8 mouse cellular contexts compared by ENCODE assay signal in the genomic region with DNA sequence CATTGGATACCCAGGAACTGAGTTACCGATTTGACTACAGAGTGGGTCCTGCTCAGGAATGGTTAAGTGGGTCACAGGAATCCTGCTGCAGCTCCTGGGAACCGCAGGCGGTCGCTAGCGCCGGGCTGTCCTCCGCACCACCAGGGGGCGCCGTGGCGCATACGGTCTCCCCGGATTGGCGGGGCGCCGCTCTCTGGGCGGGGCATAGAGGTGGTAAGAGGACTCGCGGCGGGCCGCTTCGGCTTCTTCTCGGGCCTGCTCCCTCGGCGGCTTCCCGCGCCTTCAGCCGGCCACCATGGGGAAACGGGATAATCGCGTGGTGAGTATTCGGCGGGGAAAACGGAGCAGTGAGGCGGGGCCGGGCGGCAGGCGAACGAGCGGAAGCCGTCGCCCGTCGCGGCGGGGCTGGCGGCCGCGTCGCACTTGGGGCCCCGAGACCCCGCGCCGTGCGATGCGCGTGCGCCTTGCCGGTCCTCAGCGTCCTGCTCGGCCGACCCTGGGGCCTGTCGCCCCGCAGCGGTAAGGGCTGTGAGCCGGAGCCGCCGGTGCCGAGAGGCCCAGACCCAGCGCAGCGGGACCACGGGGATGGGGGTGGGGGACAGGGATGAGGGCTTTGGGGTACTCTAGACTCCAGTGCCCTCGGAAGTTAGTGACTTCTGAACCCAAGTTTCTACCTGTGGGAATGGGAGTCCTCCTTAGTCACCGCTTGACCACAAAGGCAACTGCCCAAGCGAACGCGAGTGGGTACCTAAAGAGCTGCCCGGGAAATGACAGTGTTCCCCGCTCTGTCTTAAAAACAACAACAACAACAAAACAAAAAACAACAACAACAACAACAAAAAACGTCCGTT. TPM values are rescaled to one million over a fixed set of nuclear protein-coding genes. Genes with fewer than 3 reads are reported as not detected.
DNase-seq lines count a peak whose midpoint lies in the region; ATAC-seq lines count a peak whose summit lies in the region.

A gene (plus strand): TSS at position 205 of the 851 bp plus-strand sequence.

- peak within 1 kb of the TSS; percentile 79 for H3K27ac ChIP-seq in hindbrain, embryonic 11.5 days (ENCODE audit: low read depth, low read length)

- under 1% methylated on average over 59 of the region's 80 CpGs for WGBS in hindbrain, embryonic 11.5 days

- DNase-seq in MEL-GATA-1-ER (ENCODE audit: extremely low read depth, low read depth): peak; percentile 80
- peak; percentile 97 for DNase-seq in cerebellum, adult 8-10 months
- DNase-seq in hindbrain, embryonic 11.5 days (ENCODE audit: low spot score): peak; percentile 98
- DNase-seq in layer of hippocampus, postnatal 10 days (ENCODE audit: low spot score in 2 of 2): peak; percentile 99
- peak; percentile 97 for DNase-seq in lung, postnatal 10 days
- peak; percentile 97 for DNase-seq in ovary, postnatal 36 days (ENCODE audit: low spot score)
- peak; percentile 96 for DNase-seq in thymus, postnatal 25 days

- no peaks in the 10 kb centered on the region for H3K27me3 ChIP-seq in hindbrain, embryonic 11.5 days (ENCODE audit: control insufficient read depth, insufficient read depth, low read length)

- H3K4me2 ChIP-seq in hindbrain, embryonic 11.5 days (replicated peaks; ENCODE audit: low read depth, low read length): peak within 1 kb of the TSS; percentile 52

- H3K4me3 ChIP-seq in hindbrain, embryonic 11.5 days (ENCODE audit: low read depth, low read length): peak within 1 kb of the TSS; percentile 89

- peak; percentile 93 for ATAC-seq in frontal cortex, adult (ENCODE audit: low TSS enrichment)
- ATAC-seq in hindbrain, embryonic 11.5 days (ENCODE audit: low FRiP score): peak; percentile 98

- H3K4me1 ChIP-seq in hindbrain, embryonic 11.5 days (replicated peaks; ENCODE audit: control insufficient read depth, insufficient read depth, low read length): no peaks in the 10 kb centered on the region

- H3K9ac ChIP-seq in hindbrain, embryonic 11.5 days (ENCODE audit: low read depth, low read length): peak within 1 kb of the TSS; percentile 95

- H3K9me3 ChIP-seq in hindbrain, embryonic 11.5 days (ENCODE audit: control insufficient read depth, low read length): no peaks in the 10 kb centered on the region

- H3K36me3 ChIP-seq in hindbrain, embryonic 11.5 days (ENCODE audit: control insufficient read depth, insufficient read depth, low read length): 0 out of 2 replicates have a peak, but pooled peaks cover 2% of the 10 kb centered on the region

RNA-seq across cellular contexts. Expression of the gene that starts here (rescaled TPM):
- polyA plus RNA-seq in hindbrain, embryonic 11.5 days (2014; fragmentation: Nextera tagmentation; extraction: Ambion mirVana): 37.6 and 43.1 TPM in 2 replicates
- 10 to 100 TPM; 41.7 to 42.1 TPM for total RNA-seq in layer of hippocampus, postnatal 10 days (2021)

Comparison
In these comparisons a context has a peak if more than half of its experiments do, and no peak if none do; other contexts are left out.
1. Peak in every context shown above with its lines: DNase-seq, ATAC-seq, H3K4me3 ChIP-seq and H3K27ac ChIP-seq.